Mouse (Mus musculus): ENCODE results near the gene Ppp1r21. TPM values are rescaled to one million over a fixed set of nuclear protein-coding genes. Genes with fewer than 3 reads are reported as not detected.

Ppp1r21 gene
- polyA plus RNA-seq, 1 experiment: 31.2 TPM

- TF ChIP-seq POLR2A (IDR thresholded peaks at IDR 0.05; ENCODE audit: borderline replicate concordance, extremely low read depth, low read depth, low read length): no peak
- 50% methylated on average over 14 of the region's 14 CpGs for WGBS
These were observed 35.7 kb upstream of the Ppp1r21 start for GRCm38 (mm10) chr17:88494121-88494771.

GRCm38 (mm10) chr17:88494772-88495132 lies 35.2 kb upstream of the Ppp1r21 start:
- 81% methylated on average over 10 of the region's 10 CpGs for WGBS
- no peak overlapping the region for H3K4me3 ChIP-seq (replicated peaks; ENCODE audit: extremely low read depth, low read depth, low read length)
- no peak for DNase-seq
- TF ChIP-seq POLR2A (IDR thresholded peaks at IDR 0.05; ENCODE audit: borderline replicate concordance, extremely low read depth, low read depth, low read length) (no peak), CTCF (IDR thresholded peaks at IDR 0.05; ENCODE audit: insufficient read depth, low read length) (no peak)
- H3K4me1 ChIP-seq (ENCODE audit: control insufficient read depth, insufficient read depth, low read length): no peaks in the 10 kb centered on the region

More at GRCm38 (mm10) chr17:88494121-88494771, 35.7 kb upstream of the Ppp1r21 start:
- Histone ChIP-seq H3K4me1 (ENCODE audit: control insufficient read depth, insufficient read depth, low read length) (no peaks in the 10 kb centered on the region), H3K4me3 (replicated peaks; ENCODE audit: extremely low read depth, low read depth, low read length) (no peak overlapping the region)
- DNase-seq: no peak

- Histone ChIP-seq H3K4me3 (replicated peaks; ENCODE audit: extremely low read depth, low read depth, low read length) (no peak overlapping the region), H3K4me1 (ENCODE audit: control insufficient read depth, insufficient read depth, low read length) (no peaks in the 10 kb centered on the region)
- 81% methylated on average over 5 of the region's 5 CpGs for WGBS
- no peak for TF ChIP-seq POLR2A (IDR thresholded peaks at IDR 0.05; ENCODE audit: borderline replicate concordance, extremely low read depth, low read depth, low read length)
- no peak for TF ChIP-seq CTCF (IDR thresholded peaks at IDR 0.05; ENCODE audit: insufficient read depth, low read length)
- no peak for DNase-seq
These were observed 31.7 kb upstream of the Ppp1r21 start for GRCm38 (mm10) chr17:88498090-88498682.

GRCm38 (mm10) chr17:88504056-88504455 lies 25.9 kb upstream of the Ppp1r21 start:
- WGBS: 82% methylated on average over 13 of the region's 13 CpGs
- TF ChIP-seq POLR2A (IDR thresholded peaks at IDR 0.05; ENCODE audit: borderline replicate concordance, extremely low read depth, low read depth, low read length): no peak
- TF ChIP-seq CTCF (IDR thresholded peaks at IDR 0.05; ENCODE audit: insufficient read depth, low read length): no peak
- DNase-seq: no peak
- Histone ChIP-seq H3K4me3 (replicated peaks; ENCODE audit: extremely low read depth, low read depth, low read length) (no peak overlapping the region), H3K4me1 (ENCODE audit: control insufficient read depth, insufficient read depth, low read length) (peaks cover 6% of the 10 kb centered on the region)

- DNase-seq: no peak
- TF ChIP-seq POLR2A (IDR thresholded peaks at IDR 0.05; ENCODE audit: borderline replicate concordance, extremely low read depth, low read depth, low read length): no peak
- Histone ChIP-seq H3K4me3 (replicated peaks; ENCODE audit: extremely low read depth, low read depth, low read length) (no peak overlapping the region), H3K4me1 (ENCODE audit: control insufficient read depth, insufficient read depth, low read length) (peaks cover 6% of the 10 kb centered on the region)
- WGBS: 39% methylated on average over 10 of the region's 10 CpGs
These were observed 24.6 kb upstream of the Ppp1r21 start for GRCm38 (mm10) chr17:88505275-88505723.

- no peak for DNase-seq
- H3K4me1 ChIP-seq (ENCODE audit: control insufficient read depth, insufficient read depth, low read length): peaks cover 10% of the 10 kb centered on the region
- no peak overlapping the region for H3K4me3 ChIP-seq (replicated peaks; ENCODE audit: extremely low read depth, low read depth, low read length)
- TF ChIP-seq CTCF (IDR thresholded peaks at IDR 0.05; ENCODE audit: insufficient read depth, low read length) (no peak), POLR2A (IDR thresholded peaks at IDR 0.05; ENCODE audit: borderline replicate concordance, extremely low read depth, low read depth, low read length) (no peak)
- 88% methylated on average over 15 of the region's 15 CpGs for WGBS
These were observed 24.0 kb upstream of the Ppp1r21 start for GRCm38 (mm10) chr17:88505941-88506340.

GRCm38 (mm10) chr17:88507376-88507775 lies 22.5 kb upstream of the Ppp1r21 start:
- TF ChIP-seq CTCF (IDR thresholded peaks at IDR 0.05; ENCODE audit: insufficient read depth, low read length) (no peak), POLR2A (IDR thresholded peaks at IDR 0.05; ENCODE audit: borderline replicate concordance, extremely low read depth, low read depth, low read length) (no peak)
- no peak for DNase-seq
- Histone ChIP-seq H3K4me3 (replicated peaks; ENCODE audit: extremely low read depth, low read depth, low read length) (no peak overlapping the region), H3K4me1 (ENCODE audit: control insufficient read depth, insufficient read depth, low read length) (peaks cover 11% of the 10 kb centered on the region)
- 52% methylated on average over 10 of the region's 10 CpGs for WGBS

- Histone ChIP-seq H3K4me1 (ENCODE audit: control insufficient read depth, insufficient read depth, low read length) (peaks cover 11% of the 10 kb centered on the region), H3K4me3 (replicated peaks; ENCODE audit: extremely low read depth, low read depth, low read length) (no peak overlapping the region)
- DNase-seq: peak; percentile 74
- TF ChIP-seq POLR2A (IDR thresholded peaks at IDR 0.05; ENCODE audit: borderline replicate concordance, extremely low read depth, low read depth, low read length) (peak; percentile 52; the same call in 1 of the 2 replicates), CTCF (IDR thresholded peaks at IDR 0.05; ENCODE audit: insufficient read depth, low read length) (no peak)
- 32% methylated on average over 12 of the region's 12 CpGs for WGBS
These were observed 20.9 kb upstream of the Ppp1r21 start for GRCm38 (mm10) chr17:88508846-88509508.

- Histone ChIP-seq H3K4me3 (replicated peaks; ENCODE audit: extremely low read depth, low read depth, low read length) (no peak overlapping the region), H3K4me1 (ENCODE audit: control insufficient read depth, insufficient read depth, low read length) (peaks cover 11% of the 10 kb centered on the region)
- no peak for DNase-seq
- WGBS: 78% methylated on average over 3 of the region's 3 CpGs
- no peak for TF ChIP-seq CTCF (IDR thresholded peaks at IDR 0.05; ENCODE audit: insufficient read depth, low read length)
- no peak for TF ChIP-seq POLR2A (IDR thresholded peaks at IDR 0.05; ENCODE audit: borderline replicate concordance, extremely low read depth, low read depth, low read length)
These were observed 19.9 kb upstream of the Ppp1r21 start for GRCm38 (mm10) chr17:88509999-88510398.
